Mouse (Mus musculus) spleen, postnatal 36 days (tissue): ENCODE results near the gene Rapgef2.

Experiments used
- DNase-seq, 2 experiments: peaks; one replicate each; pipeline ENCODE4 v3.0.0; 2022; ENCODE audit warnings: low spot score in 2 of 2, mixed read lengths in 1 of 2

Rapgef2 gene

DNA sequence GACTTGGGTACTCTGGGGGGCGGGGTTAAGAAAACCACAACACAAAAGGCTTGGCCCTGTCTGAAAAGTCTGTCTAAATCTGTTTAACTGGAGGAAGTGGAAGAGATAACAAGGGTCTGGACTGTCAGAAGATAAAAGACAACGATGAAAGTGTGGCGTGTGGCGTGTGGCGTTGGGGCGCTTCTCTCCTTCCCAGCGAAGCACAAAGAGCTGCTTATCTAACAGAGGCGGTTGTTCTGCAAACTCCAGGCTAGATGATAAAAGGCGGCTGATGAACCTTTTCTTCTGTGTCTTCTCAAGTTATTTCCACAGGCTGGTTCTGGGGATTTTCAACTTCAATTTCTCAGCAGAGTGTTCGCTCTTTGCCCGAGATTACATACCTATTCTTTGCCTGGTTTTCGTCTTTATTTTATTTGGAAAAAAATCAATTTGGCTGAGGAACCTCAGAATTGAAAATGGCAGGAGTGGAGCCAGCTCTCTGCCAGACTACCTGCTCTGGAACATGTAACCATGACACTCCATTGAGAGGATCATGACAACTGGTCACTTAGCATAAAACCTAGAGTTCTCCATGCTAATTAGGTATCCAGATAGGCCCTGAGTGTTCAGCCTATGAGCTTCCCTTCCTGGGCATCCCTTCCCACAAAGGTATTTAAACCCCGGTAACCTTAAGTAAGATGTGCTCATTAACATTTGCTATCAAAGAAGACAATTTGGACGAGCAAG, 258.0 kb downstream of the Rapgef2 start:
- no peak for DNase-seq

DNA sequence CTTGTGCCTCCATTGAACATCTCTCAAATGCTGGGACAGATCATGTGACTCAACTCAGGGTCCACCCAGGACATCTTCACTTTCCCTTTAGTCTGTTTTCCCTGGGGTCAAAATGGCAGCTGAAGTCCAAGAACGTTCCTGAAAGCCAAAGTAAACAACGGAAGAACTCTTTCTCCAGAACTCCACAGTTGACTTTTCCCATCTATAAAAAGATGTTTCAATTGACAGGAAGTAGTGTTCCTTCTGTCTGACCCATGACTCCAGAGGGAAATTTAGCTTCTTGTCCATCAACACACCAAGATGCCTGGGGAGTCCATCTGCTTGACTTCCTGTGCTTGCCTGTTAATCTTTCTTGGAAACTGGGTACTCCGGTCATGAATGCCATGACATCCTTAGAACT, 260.3 kb downstream of the Rapgef2 start:
- DNase-seq, result no peak

DNA sequence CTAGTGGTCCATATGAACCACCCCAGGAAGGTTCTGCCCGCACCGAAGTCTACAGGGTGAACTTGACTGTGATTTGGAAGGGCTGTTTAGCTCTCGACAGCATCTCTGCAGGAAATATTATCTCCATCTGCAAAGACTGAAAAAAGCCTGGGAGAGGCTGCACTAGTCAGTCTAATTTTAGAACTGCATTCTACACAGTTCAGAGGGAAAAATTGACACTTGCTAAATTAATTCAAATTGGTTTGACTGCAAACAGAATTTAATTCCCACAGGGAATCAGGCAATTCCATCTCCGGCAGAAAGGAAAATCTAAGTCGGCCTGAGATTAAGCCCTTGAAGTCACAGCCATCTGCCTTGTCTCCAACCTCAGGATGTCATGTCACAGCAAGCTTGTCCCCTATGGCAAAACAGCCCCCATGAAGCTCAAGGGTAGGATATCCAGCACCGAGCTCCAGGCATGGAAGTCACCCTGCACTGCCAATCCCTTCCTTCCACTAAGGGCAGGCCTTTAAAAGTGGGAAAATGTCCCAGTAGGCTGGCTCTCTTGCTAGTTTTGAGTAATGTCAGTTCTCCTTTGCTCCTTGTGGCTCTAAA, 262.5 kb downstream of the Rapgef2 start:
- no peak for DNase-seq

DNA sequence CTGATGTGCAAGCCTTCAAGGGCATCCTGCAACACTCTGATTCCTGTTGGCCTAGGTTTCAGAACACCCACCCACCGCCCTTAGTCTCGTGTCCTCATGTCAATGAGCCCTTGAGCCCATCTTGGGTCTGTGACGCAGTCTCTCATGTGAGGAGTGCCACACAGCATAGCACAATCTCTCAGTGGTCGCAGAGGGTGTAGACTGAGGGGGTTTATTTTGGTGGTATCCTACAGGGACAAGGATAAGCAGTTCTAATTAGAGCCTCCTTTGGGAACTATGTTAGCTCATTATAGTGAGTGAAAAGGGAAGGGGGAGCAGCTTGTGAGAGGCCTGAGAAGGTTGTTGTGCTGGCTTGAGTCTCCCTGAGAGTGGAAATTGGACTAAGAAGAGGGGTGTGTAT, 263.6 kb downstream of the Rapgef2 start:
- no peak for DNase-seq

DNA sequence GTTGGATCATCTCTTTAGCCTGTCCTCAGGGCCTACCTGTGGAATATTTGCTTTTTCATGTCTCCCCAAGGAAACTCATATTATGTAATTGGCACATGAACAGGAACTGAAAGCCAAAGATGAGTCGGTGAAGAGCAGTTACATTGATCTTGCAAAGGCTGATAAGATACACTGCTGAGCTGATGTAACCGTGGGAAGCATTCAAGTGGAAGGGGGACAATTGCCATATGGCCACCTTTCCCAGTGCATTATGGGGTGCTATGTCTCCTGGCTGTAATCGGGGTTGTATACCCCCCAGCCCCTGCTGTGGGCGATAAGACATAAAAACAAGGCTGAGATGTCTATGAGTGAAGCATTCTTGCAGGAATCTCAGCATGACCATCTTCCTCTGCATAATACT, 268.9 kb downstream of the Rapgef2 start:
- no peak for DNase-seq

DNA sequence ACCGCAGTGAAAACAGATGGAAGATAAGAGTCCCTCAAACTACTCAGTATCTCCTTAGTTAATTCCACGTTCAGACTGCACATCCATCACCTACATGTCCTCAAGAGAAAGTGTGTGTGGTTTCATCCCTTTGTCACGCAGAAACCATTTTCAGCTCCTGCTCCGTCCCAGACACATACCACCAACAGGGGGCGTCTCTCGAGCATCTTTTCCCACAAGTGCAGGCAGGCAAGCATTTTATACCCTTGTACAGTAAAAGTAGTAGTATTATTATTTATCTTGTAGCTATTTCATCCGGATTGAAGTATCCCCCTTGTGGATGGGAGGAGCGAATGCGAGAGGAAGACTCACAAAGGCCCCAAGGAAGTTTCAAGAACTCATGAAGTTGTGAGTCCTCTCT, 269.5 kb downstream of the Rapgef2 start:
- DNase-seq, result no peak

DNA sequence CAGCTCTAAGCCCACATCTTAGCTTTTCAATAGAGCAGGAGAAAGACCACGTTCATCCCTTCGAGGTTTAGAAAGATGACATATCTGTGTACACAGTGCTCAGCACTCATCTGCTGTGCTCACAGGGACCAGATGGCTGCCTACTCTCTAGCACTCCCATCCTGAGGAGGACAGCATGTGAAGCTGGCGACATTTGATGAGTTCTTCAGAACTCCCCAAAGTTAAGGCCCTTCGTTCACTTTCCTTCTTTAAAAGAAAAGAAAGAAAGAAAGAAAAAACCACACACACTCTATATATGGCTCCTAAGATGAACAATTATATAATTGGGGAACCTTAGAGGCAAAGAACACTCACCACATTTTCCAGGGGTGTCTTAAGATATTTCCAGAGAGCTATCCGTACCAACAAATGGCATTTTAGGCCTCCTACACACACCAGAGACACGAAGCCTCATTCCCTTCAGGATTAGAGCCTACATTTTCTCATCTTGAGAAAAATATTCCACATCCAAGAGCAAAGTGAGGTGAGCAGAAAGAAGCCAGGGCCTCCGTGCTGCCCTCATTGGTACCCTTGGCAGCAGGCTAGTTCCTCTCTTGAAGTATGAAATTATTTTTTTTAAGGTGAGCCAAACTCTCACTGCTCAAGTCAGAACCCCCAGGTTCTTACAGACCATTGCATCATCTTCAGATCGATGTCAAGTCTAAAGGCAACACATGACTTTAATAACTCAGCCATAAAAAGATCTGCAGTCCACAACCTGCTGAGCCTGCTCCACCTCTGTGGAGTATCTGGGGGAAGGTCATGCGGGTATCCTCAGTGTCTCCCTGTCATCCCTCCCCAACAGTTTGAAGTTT, 270.5 kb downstream of the Rapgef2 start:
- DNase-seq, result no peak
